Mouse (Mus musculus) heart, adult 2 months (tissue): ENCODE measurements at regions not wholly inside any gene's neighbourhood (a gene's known extent, or its start where the extent isn't known, plus 50 kb on each side); places are given as distances from the start of the nearest gene placed in this dataset.

Experiments used
- CTCF ChIP-seq: fragments of 200-600 bp; IDR thresholded peaks from 2 replicates; pipeline ENCODE4 v1.8.1; 2022; ENCODE audit warnings: antibody characterized with exemption, mild to moderate bottlenecking, moderate library complexity
- EP300 ChIP-seq: fragments of 200-500 bp; IDR thresholded peaks from 2 replicates; pipeline ENCODE4 v1.6.1; 2011; ENCODE audit warnings: low read depth, low read length, control low read depth; ENCODE audit not compliant: insufficient read depth
- POLR2A ChIP-seq: fragments of 200-500 bp; IDR thresholded peaks from 2 replicates; pipeline ENCODE4 v1.6.1; 2011; ENCODE audit warnings: mild to moderate bottlenecking, low read depth, low read length, control low read depth; ENCODE audit not compliant: insufficient read depth

DNA sequence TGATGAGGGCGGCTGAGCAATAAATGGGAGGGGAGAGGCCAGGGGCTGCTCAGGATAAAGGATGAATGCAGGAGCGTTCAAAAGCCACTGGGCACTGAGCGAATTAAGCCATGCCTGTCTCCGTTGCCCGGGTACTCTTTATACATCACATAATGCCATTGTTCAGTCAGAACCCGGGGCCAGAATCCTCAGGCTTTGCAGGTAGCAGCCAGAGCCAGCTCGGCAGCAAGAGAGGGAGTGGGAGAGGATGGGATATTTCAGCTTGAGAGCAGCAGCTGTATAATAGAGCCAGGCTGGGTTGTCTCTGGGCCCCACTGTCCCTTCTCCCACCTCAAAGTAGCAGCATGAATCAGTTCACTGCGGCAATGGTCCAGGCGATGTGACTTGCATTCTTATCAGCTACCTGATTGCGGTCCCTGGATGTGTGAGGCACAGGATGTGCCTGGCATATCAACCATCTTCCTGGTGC is 130.5 kb downstream of the Rps24 start:
- TF ChIP-seq EP300: no peak
- no peak for TF ChIP-seq CTCF
- TF ChIP-seq POLR2A: no peak
